Mouse (Mus musculus) midbrain, embryonic 11.5 days (tissue): ENCODE measurements around the gene 2610028H24Rik. TPM values are rescaled to one million over a fixed set of nuclear protein-coding genes. Genes with fewer than 3 reads are reported as not detected.
A peak's percentile ranks its signal among the peaks of the same experiment; 100 is the strongest.

ENCODE experiments used
- ATAC-seq: fragments of 200-750 bp; cut with Nextera tagmentation; 2 replicates; pipeline ENCODE4 v1.8.0; 2017; ENCODE audit warnings: moderate TSS enrichment, moderate library complexity; ENCODE audit not compliant: low FRiP score
- DNase-seq: peaks from one replicate; pipeline ENCODE4 v3.0.0; 2015; ENCODE audit warnings: low spot score; ENCODE audit errors: missing footprints
- H3K27ac ChIP-seq: fragments of 300-500 bp; sonication (generic); 2 replicates; pipeline ENCODE4 v1.5.1; 2014; ENCODE audit warnings: low read depth, low read length
- H3K27me3 ChIP-seq: fragments of 300-500 bp; sonication (generic); 2 replicates; pipeline ENCODE4 v1.6.1; 2014; ENCODE audit warnings: mild to moderate bottlenecking, low read length, moderate library complexity, mixed read lengths; ENCODE audit not compliant: control insufficient read depth, insufficient read depth
- H3K36me3 ChIP-seq: fragments of 300-500 bp; sonication (generic); 2 replicates; pipeline ENCODE4 v1.6.1; 2014; ENCODE audit warnings: mild to moderate bottlenecking, low read length, moderate library complexity, mixed read lengths; ENCODE audit not compliant: control insufficient read depth, insufficient read depth
- H3K4me1 ChIP-seq: fragments of 300-500 bp; sonication (generic); 2 replicates; pipeline ENCODE4 v1.6.1; 2014; ENCODE audit warnings: low read length; ENCODE audit not compliant: control insufficient read depth, insufficient read depth
- H3K4me2 ChIP-seq: fragments of 300-500 bp; sonication (generic); 2 replicates; pipeline ENCODE4 v1.6.1; 2014; ENCODE audit warnings: mild to moderate bottlenecking, moderate library complexity
- H3K4me3 ChIP-seq: fragments of 300-500 bp; sonication (generic); 2 replicates; pipeline ENCODE4 v1.5.1; 2014; ENCODE audit warnings: low read depth, low read length
- H3K9ac ChIP-seq: fragments of 300-500 bp; sonication (generic); 2 replicates; pipeline ENCODE4 v1.6.1; 2014; ENCODE audit warnings: low read length
- H3K9me3 ChIP-seq: fragments of 300-500 bp; sonication (generic); 2 replicates; pipeline ENCODE4 v1.6.1; 2016; ENCODE audit warnings: low read length; ENCODE audit not compliant: control insufficient read depth
- WGBS: fragments of 180-500 bp; shearing (Covaris S2); extraction: QIAGEN DNeasy Blood & Tissue Kit; methylation state at CpG from one replicate; pipeline ENCODE4 v1.1.7; 2014; 5-methylcytosine and 5-hydroxymethylcytosine counted together
- polyA plus RNA-seq: library from polyadenylated mRNA; unstranded; fragments of >200 nt; fragmentation: Nextera tagmentation; extraction: Ambion mirVana; gene quantifications from 2 replicates; pipeline ENCODE4 v1.2.1, GENCODE M21; 2014

2610028H24Rik gene
- polyA plus RNA-seq, 1 experiment from 2014 or later: not detected

- ATAC-seq: no peak
- Histone ChIP-seq H3K27ac (no peak overlapping the region), H3K9me3 (no peaks in the 10 kb centered on the region), H3K4me2 (no peak overlapping the region), H3K4me1 (no peaks in the 10 kb centered on the region), H3K36me3 (peaks cover 30% of the 10 kb centered on the region), H3K27me3 (no peaks in the 10 kb centered on the region), H3K4me3 (no peak overlapping the region), H3K9ac (no peak overlapping the region)
- peak; percentile 41 for DNase-seq
- 96% methylated on average over 13 of the region's 13 CpGs for WGBS
Measured at GRCm38 (mm10) chr10:76480851-76481250, 32.0 kb downstream of the 2610028H24Rik start.

- H3K4me1 ChIP-seq: no peaks in the 10 kb centered on the region
- no peak overlapping the region for H3K4me2 ChIP-seq
- peaks cover 31% of the 10 kb centered on the region for H3K36me3 ChIP-seq
- no peak overlapping the region for H3K27ac ChIP-seq
- WGBS: 95% methylated on average over 6 of the region's 6 CpGs
- H3K9me3 ChIP-seq: no peaks in the 10 kb centered on the region
- DNase-seq: no peak
- H3K27me3 ChIP-seq: no peaks in the 10 kb centered on the region
- H3K4me3 ChIP-seq: no peak overlapping the region
- H3K9ac ChIP-seq: no peak overlapping the region
- ATAC-seq: no peak
Measured at GRCm38 (mm10) chr10:76481480-76481879, 32.6 kb downstream of the 2610028H24Rik start.

- Histone ChIP-seq H3K4me2 (no peak overlapping the region), H3K27ac (no peak overlapping the region), H3K4me3 (no peak overlapping the region), H3K27me3 (no peaks in the 10 kb centered on the region), H3K4me1 (no peaks in the 10 kb centered on the region), H3K9me3 (no peaks in the 10 kb centered on the region), H3K36me3 (peaks cover 31% of the 10 kb centered on the region), H3K9ac (no peak overlapping the region)
- DNase-seq: peak; percentile 65
- WGBS: 94% methylated on average over 2 of the region's 2 CpGs
- ATAC-seq: no peak
Measured at GRCm38 (mm10) chr10:76486302-76486701, 37.4 kb downstream of the 2610028H24Rik start.

- no peak overlapping the region for H3K4me2 ChIP-seq
- no peak for ATAC-seq
- WGBS: 97% methylated on average over 8 of the region's 8 CpGs
- H3K9me3 ChIP-seq: no peaks in the 10 kb centered on the region
- H3K27ac ChIP-seq: no peak overlapping the region
- H3K4me3 ChIP-seq: no peak overlapping the region
- no peaks in the 10 kb centered on the region for H3K4me1 ChIP-seq
- no peaks in the 10 kb centered on the region for H3K27me3 ChIP-seq
- H3K36me3 ChIP-seq: peaks cover 23% of the 10 kb centered on the region
- no peak overlapping the region for H3K9ac ChIP-seq
- no peak for DNase-seq
Measured at GRCm38 (mm10) chr10:76488265-76488664, 39.4 kb downstream of the 2610028H24Rik start.

- H3K4me3 ChIP-seq: no peak overlapping the region
- no peaks in the 10 kb centered on the region for H3K4me1 ChIP-seq
- ATAC-seq (no peak), DNase-seq (peak; percentile 72)
- no peak overlapping the region for H3K27ac ChIP-seq
- H3K9me3 ChIP-seq: no peaks in the 10 kb centered on the region
- peaks cover 23% of the 10 kb centered on the region for H3K36me3 ChIP-seq
- no peak overlapping the region for H3K4me2 ChIP-seq
- H3K9ac ChIP-seq: no peak overlapping the region
- 93% methylated on average over 15 of the region's 15 CpGs for WGBS
- H3K27me3 ChIP-seq: no peaks in the 10 kb centered on the region
Measured at GRCm38 (mm10) chr10:76489205-76489604, 40.3 kb downstream of the 2610028H24Rik start.

GRCm38 (mm10) chr10:76493527-76493926, 44.6 kb downstream of the 2610028H24Rik start:
- no peaks in the 10 kb centered on the region for H3K9me3 ChIP-seq
- no peaks in the 10 kb centered on the region for H3K4me1 ChIP-seq
- ATAC-seq (no peak), DNase-seq (no peak)
- no peak overlapping the region for H3K27ac ChIP-seq
- no peak overlapping the region for H3K4me2 ChIP-seq
- no peaks in the 10 kb centered on the region for H3K27me3 ChIP-seq
- peaks cover 17% of the 10 kb centered on the region for H3K36me3 ChIP-seq
- H3K4me3 ChIP-seq: no peak overlapping the region
- WGBS: 80% methylated on average over 1 of the region's 1 CpGs
- no peak overlapping the region for H3K9ac ChIP-seq

- H3K27ac ChIP-seq: no peak overlapping the region
- no peaks in the 10 kb centered on the region for H3K4me1 ChIP-seq
- no peak overlapping the region for H3K9ac ChIP-seq
- WGBS: 96% methylated on average over 6 of the region's 6 CpGs
- ATAC-seq (no peak), DNase-seq (peak; percentile 60)
- no peak overlapping the region for H3K4me3 ChIP-seq
- H3K36me3 ChIP-seq: peaks cover 8% of the 10 kb centered on the region
- H3K4me2 ChIP-seq: no peak overlapping the region
- no peaks in the 10 kb centered on the region for H3K9me3 ChIP-seq
- no peaks in the 10 kb centered on the region for H3K27me3 ChIP-seq
Measured at GRCm38 (mm10) chr10:76495501-76495900, 46.6 kb downstream of the 2610028H24Rik start.

GRCm38 (mm10) chr10:76496366-76496765, 47.5 kb downstream of the 2610028H24Rik start:
- Histone ChIP-seq H3K9me3 (no peaks in the 10 kb centered on the region), H3K27me3 (no peaks in the 10 kb centered on the region), H3K36me3 (peaks cover 8% of the 10 kb centered on the region)

GRCm38 (mm10) chr10:76497522-76497921, 48.6 kb downstream of the 2610028H24Rik start:
- DNase-seq (peak; percentile 71), ATAC-seq (no peak)
- H3K9me3 ChIP-seq: no peaks in the 10 kb centered on the region
- no peaks in the 10 kb centered on the region for H3K4me1 ChIP-seq
- no peak overlapping the region for H3K4me2 ChIP-seq
- H3K27me3 ChIP-seq: no peaks in the 10 kb centered on the region
- peaks cover 8% of the 10 kb centered on the region for H3K36me3 ChIP-seq
- WGBS: 91% methylated on average over 4 of the region's 4 CpGs
- no peak overlapping the region for H3K4me3 ChIP-seq
- H3K27ac ChIP-seq: no peak overlapping the region
- no peak overlapping the region for H3K9ac ChIP-seq

More at GRCm38 (mm10) chr10:76496366-76496765, 47.5 kb downstream of the 2610028H24Rik start:
- ATAC-seq: no peak
- H3K27ac ChIP-seq: no peak overlapping the region
- H3K9ac ChIP-seq: no peak overlapping the region
- DNase-seq: peak; percentile 72
- H3K4me2 ChIP-seq: no peak overlapping the region
- no peaks in the 10 kb centered on the region for H3K4me1 ChIP-seq
- 96% methylated on average over 7 of the region's 7 CpGs for WGBS
- no peak overlapping the region for H3K4me3 ChIP-seq
